Mouse (Mus musculus): ENCODE results near the gene Tank. TPM values are rescaled to one million over a fixed set of nuclear protein-coding genes. Genes with fewer than 3 reads are reported as not detected.

Gene Tank
- total RNA-seq, 2 experiments from 2014 or later: 36.8 to 37.2 TPM

DNA sequence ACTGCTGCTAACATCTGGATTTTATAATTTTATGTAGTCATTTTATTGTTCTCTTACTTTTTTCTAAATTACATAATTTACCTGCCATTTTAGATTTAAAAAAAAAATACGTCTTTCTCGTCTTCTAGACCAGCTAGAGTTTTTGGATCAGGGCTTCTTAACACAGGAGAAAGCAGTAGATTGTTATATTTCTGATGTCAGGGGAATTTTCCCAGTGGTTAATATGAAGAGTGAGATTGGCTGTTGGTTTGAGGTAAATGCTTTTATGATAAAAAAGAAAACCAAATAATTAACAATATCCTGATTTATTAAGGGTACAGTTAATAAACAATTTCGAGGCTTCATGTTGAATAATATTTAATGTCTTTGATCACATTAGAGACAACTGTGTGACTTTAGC, 1.7 kb downstream of the Tank start:
- DNase-seq: no peak

DNA sequence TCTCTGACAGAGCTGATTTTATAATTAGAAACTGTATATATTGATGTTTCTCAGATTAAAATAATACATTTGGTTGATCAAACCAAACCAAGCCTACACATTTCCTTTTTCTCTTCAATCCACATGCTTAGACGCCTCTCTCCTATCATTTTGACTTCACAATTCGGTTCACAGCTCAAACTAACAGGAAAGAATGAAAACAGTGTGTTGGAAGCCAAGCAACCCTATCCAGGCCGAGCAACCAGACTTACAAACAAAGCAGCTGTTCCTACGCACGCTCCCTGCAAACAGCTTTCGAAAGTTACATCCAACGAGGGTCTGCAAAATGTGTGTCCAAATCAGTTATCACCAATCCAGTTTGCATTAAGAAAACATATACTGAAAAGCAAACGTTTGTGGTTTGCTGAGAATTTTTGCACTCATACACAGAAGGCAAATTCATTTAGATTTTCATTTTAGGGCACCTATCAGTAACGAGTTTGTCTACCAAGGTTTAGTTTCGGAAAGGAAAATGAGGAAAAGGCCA, 2.2 kb downstream of the Tank start:
- DNase-seq: no peak

DNA sequence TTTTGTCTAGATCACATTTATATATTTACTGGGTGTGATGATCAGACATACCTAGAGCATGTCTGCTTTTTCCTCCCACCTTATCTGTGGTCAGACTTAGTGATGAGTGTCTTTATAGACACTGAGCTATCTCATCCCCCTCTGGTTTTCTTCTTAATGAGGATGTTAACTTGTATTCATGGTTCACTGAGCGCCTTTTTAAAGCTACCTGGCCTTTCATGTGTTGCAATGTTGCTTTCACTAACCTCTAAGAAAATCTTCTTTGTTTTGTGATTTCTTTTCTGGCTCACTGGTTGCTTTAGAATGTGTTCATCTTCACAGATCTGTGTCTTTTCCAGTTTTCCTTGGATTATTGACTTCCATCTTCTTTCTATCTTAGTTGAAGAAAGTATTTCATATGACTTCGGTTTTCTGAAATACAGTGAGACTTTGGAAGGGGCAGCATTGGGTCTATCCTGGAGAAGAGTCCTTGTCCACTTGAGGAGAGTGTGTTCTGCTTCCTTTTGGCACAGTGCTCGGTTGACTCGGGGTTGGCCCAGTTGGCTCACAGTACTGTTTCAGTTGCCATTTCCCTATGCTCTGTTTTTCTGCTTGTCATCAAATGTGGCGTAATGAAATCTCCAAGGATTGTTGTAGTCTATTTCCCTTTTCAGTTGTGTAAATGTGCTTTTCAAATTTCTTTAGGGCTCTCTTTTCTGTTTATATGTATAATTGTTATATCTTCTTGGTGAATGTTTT, 4.4 kb downstream of the Tank start:
- DNase-seq: peak; percentile 44

DNA sequence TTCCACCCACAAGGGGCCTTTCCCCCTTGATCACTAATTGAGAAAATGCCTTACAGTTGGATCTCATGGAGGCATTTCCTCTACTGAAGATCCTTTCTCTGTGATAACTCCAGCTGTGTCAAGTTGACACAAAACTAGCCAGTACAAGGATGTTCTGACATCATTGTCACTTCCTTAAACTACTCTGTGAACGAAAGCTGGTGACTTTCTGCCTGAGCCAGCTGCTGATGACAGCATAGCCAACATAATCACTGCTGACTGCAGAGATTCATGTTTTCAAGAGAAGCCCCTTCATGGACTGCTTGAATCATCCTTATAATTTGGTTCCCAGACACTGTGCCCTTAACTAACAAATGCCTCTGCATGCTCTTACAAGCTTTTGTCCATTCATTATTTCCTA, 7.1 kb downstream of the Tank start:
- DNase-seq: no peak

DNA sequence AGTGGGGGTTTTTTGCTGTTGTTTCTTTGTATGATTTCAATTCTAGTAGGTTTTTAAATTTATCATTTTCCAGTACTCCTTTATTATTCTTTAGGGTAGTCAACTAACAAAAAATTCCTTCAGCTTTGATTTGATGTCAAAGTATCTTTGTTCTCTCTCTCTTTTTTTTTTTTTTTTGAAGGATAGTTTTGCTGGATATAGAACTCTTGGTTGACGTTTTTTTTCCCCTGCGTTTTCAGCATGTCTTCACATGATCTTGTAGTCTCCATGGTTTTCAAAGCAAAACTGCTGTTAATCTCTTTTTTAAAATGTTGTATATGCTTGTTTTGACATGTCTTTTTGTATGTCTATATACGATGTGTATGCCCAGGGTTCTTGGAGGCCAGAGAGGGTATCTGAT, 7.8 kb downstream of the Tank start:
- no peak for DNase-seq

DNA sequence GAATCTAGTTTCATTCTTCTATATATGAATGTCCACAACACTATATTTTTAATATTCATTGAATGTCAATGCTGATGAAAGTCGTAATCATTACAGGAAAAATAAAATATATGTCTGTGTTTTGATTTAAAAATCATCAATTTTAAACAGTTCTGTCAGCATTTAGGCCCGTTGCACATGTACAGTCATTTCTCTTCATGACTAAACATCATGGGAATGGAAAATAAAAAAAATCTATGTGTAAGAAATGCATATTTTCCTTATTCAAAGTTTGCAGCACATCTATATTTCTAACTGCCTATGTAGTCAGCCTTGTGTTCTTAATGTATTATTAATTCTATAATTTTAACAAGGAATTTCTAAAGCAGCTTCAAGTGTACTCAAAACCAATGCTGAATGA, 12.4 kb downstream of the Tank start:
- DNase-seq: no peak

DNA sequence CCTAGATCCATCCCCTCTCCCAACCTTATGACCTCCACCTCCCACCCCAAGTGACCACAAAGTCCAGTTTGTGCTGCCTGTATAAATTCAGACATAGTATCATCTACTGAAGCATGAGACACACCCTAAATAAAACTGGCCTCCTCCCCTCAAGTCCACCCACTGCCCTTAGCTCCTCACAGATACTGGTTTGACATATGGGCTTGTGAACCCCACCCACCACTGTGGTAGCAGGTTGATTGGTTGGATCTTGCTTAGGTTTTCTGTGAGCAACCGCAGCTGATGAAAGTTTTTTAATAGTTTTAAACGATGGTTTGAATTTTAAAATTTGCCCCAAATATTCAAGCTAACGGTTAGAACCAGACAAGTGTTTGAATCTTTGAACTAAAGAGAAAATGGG, 13.7 kb downstream of the Tank start:
- DNase-seq: no peak

DNA sequence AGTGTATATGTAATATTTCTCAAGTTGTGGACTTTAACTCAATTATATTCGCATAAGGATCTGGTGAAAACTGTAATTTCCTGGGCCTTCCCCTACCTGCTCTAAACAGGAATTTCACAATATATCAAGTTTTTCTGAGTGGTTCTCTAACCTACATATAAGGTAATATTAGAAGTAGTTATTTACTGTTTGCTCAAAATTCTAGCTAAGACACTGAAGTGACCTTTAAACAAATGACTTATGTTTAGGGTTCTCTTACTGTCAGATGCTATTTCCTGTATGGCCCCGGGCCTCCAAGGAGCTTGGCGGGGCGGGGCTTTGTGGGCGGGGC, 14.3 kb downstream of the Tank start:
- no peak for DNase-seq

DNA sequence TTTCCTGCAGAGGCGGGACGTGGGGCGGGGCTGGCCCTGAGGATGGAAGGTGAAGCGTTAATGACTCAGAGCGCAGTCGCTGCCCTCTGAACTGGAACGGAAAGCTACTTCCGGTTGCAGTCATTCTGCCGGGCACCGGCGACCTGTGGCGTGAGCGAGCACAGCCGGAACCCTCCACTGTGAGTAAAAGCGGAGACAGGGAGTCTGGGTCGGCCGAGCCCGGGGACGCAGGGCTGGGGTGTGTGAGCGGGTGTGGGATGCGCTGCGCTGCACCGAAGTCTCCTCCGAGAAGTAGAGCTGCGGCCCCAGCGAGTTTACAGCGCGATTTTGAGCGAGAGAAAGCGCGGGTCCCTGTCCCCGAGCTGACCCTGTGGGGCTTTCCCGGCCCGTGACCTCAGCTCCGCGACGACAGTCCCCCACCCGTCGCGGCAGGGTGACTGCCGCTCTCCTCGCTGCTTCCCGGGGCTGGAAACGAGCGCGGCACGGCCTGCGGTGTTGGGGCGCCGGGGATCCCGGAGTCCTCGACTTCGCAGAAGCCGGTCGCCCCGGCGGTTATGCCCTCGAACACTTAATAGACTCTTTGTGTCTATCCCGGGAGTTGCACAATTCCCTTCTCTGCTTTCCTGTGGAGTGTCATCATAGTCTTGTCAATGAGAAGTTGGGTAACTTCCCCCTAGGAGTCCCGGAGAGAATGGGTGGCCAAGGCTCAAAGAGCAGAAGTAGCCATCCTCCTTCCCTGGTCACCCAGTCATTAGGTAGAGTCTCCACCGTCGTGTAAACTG, 14.8 kb downstream of the Tank start:
- DNase-seq: peak; percentile 98

DNA sequence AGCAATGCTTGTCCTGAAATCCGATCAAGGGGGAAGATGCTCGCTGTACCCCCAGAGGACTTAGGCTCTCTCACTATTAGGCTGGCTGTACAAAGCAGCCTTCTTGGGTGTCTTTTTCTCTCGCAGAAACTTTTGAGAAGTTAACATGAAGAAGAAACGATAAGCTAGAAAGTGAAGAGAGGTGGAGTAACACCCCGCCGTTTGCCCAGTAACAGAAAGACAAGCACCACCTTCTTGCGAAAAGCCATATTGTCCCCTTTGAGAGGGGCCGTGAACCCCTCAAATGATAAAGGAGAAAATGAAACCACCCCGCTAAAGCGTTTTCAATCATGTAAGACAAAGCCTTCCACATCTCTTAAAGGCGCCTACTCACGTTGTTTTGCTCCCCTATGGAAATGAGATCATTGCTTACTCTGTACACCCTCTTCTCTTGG, 15.5 kb downstream of the Tank start:
- DNase-seq: no peak

DNA sequence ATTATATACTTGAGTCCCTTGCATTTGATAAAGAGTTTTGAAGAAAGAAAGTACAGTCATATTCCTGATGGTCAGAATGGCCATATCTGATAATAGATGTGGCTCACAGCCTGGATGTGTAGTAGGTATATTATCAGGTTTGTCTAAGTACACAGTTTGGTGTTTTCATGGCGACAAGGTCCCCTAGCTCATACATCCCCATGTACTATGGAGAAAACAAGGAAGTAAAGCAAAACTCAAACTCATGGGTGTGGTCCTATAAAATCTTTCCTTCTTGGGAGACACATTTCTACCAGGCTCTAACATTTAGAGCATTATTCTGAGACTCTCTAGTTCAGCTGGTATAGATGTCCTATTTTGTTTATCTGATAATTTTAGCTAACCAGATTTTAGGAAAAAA, 21.3 kb downstream of the Tank start:
- DNase-seq: no peak

DNA sequence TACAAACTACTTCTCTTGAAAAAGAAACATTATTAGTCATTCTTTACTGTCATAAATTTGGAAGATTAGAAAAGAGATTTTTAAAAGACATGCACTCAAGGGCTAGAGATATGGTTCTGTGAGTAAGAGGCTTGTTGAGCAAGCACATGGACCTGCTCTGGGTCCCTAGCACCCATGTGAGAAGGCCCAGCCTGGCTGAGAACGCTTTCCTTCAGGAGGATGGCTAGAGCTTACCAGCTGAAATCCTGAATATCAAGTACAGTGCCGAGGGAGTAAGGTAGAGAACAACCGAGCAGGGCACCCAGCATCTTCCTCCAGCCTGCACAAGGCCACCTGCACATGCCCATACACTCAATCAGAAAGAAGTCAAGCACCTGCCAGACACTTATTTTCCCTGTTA, 25.1 kb downstream of the Tank start:
- DNase-seq: peak; percentile 28

DNA sequence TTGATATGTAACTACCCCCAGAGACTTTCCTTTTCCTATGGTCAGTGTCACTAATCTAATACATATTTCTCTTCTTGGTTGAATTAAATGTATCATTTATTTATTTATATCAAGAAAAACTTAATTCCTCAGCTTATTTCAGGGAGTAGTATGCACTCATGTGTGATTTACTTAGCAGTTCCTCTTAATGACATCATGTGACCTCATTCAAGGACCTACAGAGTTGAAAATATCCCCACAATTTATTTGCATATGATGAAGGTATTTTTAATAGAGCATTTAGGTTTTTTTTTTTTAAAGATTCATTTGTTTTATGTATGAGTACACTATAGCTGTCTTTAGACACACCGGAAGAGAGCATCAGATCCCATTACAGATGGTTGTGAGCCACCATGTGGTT, 28.6 kb downstream of the Tank start:
- DNase-seq: no peak

DNA sequence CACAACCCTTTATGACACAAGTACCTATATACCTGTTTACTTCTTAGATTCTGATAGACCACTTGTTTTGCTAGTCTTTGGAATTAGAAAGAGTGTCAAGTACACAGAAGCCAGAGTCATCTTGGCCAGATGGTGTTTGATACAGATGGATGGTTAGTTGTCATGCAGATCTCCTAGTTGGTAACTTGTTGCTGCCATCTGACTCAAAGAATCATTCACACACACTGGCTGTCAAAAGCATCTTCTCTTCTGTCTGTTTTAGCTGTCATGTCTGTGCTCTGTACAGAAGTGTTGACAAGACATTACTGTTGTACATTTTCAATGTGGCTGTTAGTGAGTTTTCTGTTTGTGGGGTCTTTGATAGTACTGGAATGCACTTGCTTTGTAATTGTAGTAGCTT, 45.6 kb downstream of the Tank start:
- no peak for DNase-seq

DNA sequence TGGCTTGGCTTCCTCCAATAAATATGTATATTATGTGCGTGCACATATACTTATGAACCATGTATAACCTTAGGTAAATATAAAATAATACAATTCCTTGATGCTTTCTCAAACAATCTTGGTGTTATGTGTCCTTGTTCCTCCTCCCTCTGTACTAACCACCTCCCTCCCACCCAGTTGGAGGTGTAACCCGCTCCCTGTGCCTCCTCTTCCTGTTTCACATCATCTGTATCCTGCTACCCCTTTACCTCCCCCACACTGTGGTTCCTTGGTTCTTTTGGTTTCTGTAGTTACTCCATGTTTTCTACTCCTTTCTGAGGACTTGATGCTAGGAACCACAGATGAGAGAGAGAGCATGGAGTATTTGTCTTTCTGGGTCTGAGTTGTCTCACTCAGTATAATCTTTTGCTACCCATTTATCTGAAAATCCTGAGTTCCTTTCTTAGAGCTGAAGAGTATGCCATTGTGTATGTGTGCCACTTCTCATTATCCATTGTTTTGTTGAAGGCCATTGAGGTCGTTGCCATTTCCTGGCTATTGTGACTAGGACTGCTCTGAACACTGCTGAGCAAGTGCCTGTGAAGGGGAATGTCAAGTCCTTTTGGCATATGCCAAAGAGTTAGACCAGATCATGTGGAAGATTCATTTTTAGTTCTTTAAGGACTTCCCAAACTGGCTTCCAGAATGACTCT, 52.6 kb downstream of the Tank start:
- no peak for DNase-seq

DNA sequence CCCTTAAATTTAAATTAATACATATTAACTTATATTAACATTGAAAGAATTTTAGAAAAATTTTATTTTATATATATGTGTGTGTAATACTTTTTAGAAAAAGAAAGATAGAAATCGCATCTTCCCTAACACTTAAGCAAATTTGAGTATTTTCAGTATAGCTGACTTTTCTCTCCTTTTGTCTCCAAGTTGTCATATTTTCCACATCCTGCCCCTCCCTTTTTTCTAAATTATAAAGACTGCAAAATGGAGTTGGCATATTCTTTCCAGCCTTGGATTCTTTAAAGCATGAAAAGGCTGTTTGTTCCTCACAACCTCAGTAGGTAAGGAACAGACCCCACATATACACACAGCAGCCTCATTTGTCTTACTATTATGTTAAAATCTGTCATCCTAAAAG, 56.7 kb downstream of the Tank start:
- DNase-seq: no peak

DNA sequence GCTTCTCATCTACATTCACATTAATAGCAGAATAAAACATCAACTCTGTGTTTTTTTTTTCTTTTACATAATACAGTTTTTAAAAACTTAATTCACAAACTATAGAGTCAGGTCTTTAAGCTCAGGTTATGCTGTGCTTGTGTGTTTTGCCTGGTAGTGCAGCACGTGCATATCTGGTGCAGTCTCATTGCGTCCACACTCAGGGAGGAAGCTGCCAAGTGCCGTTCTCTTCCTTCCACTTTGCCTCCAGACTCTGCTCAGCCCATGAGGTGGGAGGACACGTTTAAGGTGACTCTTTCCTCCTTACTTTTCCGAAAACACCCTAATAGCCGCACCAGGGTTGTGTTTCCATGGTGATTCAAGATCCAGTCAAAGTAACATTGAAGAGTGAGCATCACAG, 59.8 kb downstream of the Tank start:
- DNase-seq: no peak

DNA sequence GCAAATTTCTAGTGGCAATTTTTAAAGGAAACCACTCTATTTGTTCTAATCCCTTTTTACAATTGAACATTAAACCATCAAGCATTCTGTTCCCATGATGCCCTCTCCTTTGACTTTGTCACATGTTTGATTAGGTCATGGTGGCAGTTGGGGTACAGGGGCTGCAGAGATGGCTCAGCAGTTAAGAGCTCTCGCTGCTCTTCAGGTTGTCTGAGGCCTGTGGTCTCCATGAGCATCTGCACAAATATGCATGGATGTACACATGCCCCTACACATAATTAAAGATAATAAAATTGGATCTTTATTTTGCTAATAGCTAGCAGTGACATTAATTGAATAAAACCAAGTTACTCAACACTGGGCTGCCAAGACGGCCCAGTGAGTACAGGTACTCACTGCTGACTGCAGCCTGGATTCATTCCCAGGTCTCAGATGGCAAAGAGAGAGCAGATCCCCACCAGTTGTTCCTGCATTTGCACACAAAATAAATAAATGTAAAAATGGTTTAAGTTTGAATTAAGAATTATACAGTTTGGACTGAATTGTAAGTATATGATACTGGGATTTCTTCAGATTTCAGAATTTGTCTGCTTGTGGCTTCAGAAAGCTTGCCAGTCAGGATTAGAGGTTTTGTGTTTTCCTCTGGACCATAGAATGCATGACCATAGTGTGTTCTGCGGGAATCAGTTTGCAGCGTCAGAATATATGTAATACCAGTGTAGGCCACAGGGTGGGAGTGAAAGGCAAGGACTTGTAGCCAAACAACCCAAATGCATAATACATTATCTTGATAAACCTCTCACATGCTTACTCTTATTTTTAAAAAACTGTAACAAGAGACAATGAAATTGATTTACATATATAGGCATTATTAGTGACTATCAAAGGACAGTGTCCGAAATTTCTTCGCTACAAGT, 64.3 kb downstream of the Tank start:
- DNase-seq: peak; percentile 71

DNA sequence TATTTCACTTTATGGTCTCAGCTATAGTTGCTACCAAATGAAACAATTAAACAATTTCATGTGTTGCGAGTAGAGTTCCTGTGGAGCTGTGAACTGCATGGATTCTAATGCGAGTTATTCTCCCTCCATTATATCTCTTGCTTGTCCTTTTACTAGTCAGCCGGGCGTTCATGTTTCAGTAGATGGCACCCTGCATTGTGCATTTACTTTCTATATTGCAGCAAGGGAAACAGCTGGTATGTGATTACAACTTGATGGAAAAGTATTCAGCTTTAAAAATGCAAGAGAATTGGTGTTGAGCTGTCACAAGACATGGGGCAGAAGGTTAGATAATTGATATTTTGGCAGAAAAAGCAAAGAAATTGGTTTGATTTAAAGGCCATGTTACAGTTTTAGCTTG, 72.8 kb downstream of the Tank start:
- no peak for DNase-seq

DNA sequence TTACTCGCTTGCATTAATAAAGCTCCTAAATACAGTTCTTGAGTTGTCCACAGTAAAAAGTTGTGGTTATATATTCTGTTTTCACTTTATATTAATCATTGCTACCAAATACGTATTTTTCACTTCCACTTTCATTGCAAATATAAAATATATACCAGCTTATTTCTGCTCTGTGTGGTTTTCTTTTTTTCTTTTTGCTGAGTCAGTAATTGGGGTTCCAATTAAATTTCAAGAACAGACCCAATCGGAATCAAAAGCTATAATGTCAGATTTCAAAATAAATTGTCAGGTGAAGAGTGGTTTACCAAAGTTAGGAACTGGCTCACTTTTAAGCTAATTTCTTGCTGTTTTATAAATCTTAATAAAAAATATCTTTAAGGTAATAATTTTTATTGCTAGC, 73.3 kb downstream of the Tank start:
- DNase-seq: no peak

DNA sequence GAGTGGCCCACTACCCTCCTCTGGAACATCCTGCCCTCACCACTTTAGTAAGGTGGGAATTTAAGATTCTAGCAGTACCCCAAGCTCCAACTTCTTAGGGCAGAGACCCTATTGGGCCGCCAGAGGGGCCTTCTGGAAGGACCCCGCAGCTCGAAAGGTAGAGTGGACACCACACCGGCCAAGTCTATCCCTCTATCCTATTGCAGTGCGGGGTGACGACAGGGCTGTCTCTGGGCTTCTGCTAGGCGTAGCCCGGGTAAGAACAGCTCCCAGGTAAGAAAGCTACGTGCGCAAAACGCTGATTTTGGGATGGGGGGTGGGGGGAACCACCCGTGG, 76.6 kb downstream of the Tank start:
- DNase-seq: no peak
